Mouse (Mus musculus) hindbrain, embryonic 12.5 days (tissue): ENCODE measurements around the gene Elp5. TPM values are rescaled to one million over a fixed set of nuclear protein-coding genes. Genes with fewer than 3 reads are reported as not detected.
"Not testable (repeated sequence)": the region's sequence is repeated elsewhere in the genome, so short reads cannot be mapped to it uniquely, and the experiment has no call there.

ENCODE experiments used
- ATAC-seq: fragments of 200-750 bp; cut with Nextera tagmentation; 2 replicates; pipeline ENCODE4 v1.8.0; 2017; ENCODE audit warnings: moderate TSS enrichment; ENCODE audit not compliant: low FRiP score
- H3K27ac ChIP-seq: fragments of 300-500 bp; sonication (generic); 2 replicates; pipeline ENCODE4 v1.5.1; 2016; ENCODE audit warnings: mild to moderate bottlenecking
- H3K27me3 ChIP-seq: fragments of 300-500 bp; sonication (generic); 2 replicates; pipeline ENCODE4 v1.6.1; 2016; ENCODE audit warnings: mild to moderate bottlenecking
- H3K36me3 ChIP-seq: fragments of 300-500 bp; sonication (generic); 2 replicates; pipeline ENCODE4 v1.6.1; 2016; ENCODE audit warnings: mild to moderate bottlenecking
- H3K4me1 ChIP-seq: fragments of 300-500 bp; sonication (generic); 2 replicates; pipeline ENCODE4 v1.6.1; 2016
- H3K4me2 ChIP-seq: fragments of 300-500 bp; sonication (generic); replicated peaks from 2 replicates; pipeline ENCODE4 v1.6.1; 2016; ENCODE audit warnings: mild to moderate bottlenecking
- H3K4me3 ChIP-seq: fragments of 300-500 bp; sonication (generic); 2 replicates; pipeline ENCODE4 v1.5.1; 2016; ENCODE audit warnings: mild to moderate bottlenecking
- H3K9ac ChIP-seq: fragments of 300-500 bp; sonication (generic); 2 replicates; pipeline ENCODE4 v1.6.1; 2016; ENCODE audit warnings: mild to moderate bottlenecking, moderate library complexity
- H3K9me3 ChIP-seq: fragments of 300-500 bp; sonication (generic); replicated peaks from 2 replicates; pipeline ENCODE4 v1.6.1; 2016; ENCODE audit warnings: mild to moderate bottlenecking
- WGBS: fragments of 180-500 bp; shearing (Covaris S2); methylation state at CpG from one replicate; pipeline ENCODE4 v1.1.7; 2016; 5-methylcytosine and 5-hydroxymethylcytosine counted together
- polyA plus RNA-seq: library from polyadenylated mRNA; unstranded; fragments of >200 nt; fragmentation: Nextera tagmentation; extraction: Ambion mirVana; gene quantifications from 2 replicates; pipeline ENCODE4 v1.2.1, GENCODE M21; 2016

The Elp5 gene
- polyA plus RNA-seq, 1 experiment from 2014 or later, result 127 TPM

- H3K27ac ChIP-seq, result no peak overlapping the region
- H3K36me3 ChIP-seq, result no peaks in the 10 kb centered on the region
- no peak overlapping the region for H3K9ac ChIP-seq
- H3K4me3 ChIP-seq, result no peak overlapping the region
- 1% methylated on average over 18 of the region's 18 CpGs for WGBS
- H3K27me3 ChIP-seq, result peaks cover 47% of the 10 kb centered on the region
- no peak for ATAC-seq
- H3K9me3 ChIP-seq, result no peaks in the 10 kb centered on the region
- H3K4me2 ChIP-seq, result peak overlapping the region; percentile 43
- H3K4me1 ChIP-seq, result peaks cover 13% of the 10 kb centered on the region
Measured at GRCm38 (mm10) chr11:69934169-69934568, 48.1 kb downstream of the Elp5 start.

GRCm38 (mm10) chr11:69933066-69933465, 49.3 kb downstream of the Elp5 start:
- no peak overlapping the region for H3K4me2 ChIP-seq
- H3K27ac ChIP-seq, result no peak overlapping the region
- H3K36me3 ChIP-seq, result no peaks in the 10 kb centered on the region
- H3K4me3 ChIP-seq, result no peak overlapping the region
- WGBS, result 82% methylated on average over 4 of the region's 4 CpGs
- H3K9ac ChIP-seq, result no peak overlapping the region
- H3K9me3 ChIP-seq, result no peaks in the 10 kb centered on the region
- H3K4me1 ChIP-seq, result peaks cover 13% of the 10 kb centered on the region
- no peak for ATAC-seq
- H3K27me3 ChIP-seq, result peaks cover 36% of the 10 kb centered on the region

GRCm38 (mm10) chr11:69932254-69932653, 50.1 kb downstream of the Elp5 start:
- WGBS, result 34% methylated on average over 3 of the region's 3 CpGs
- Histone ChIP-seq H3K27me3 (peaks cover 27% of the 10 kb centered on the region), H3K9ac (no peak overlapping the region), H3K4me1 (peaks cover 13% of the 10 kb centered on the region), H3K4me3 (no peak overlapping the region), H3K27ac (no peak overlapping the region), H3K9me3 (no peaks in the 10 kb centered on the region), H3K36me3 (no peaks in the 10 kb centered on the region), H3K4me2 (no peak overlapping the region)
- no peak for ATAC-seq

- Histone ChIP-seq H3K4me3 (no peak overlapping the region), H3K9ac (no peak overlapping the region), H3K27me3 (peaks cover 23% of the 10 kb centered on the region), H3K36me3 (no peaks in the 10 kb centered on the region), H3K27ac (no peak overlapping the region), H3K4me2 (no peak overlapping the region), H3K9me3 (no peaks in the 10 kb centered on the region), H3K4me1 (peaks cover 11% of the 10 kb centered on the region)
- no peak for ATAC-seq
- 74% methylated on average over 8 of the region's 8 CpGs for WGBS
Measured at GRCm38 (mm10) chr11:69931769-69932168, 50.5 kb downstream of the Elp5 start.

- Histone ChIP-seq H3K27me3 (peaks cover 15% of the 10 kb centered on the region; the same call in 1 of the 2 replicates), H3K4me3 (no peak overlapping the region), H3K27ac (no peak overlapping the region), H3K4me2 (no peak overlapping the region), H3K36me3 (no peaks in the 10 kb centered on the region), H3K9ac (no peak overlapping the region), H3K4me1 (peaks cover 4% of the 10 kb centered on the region), H3K9me3 (no peaks in the 10 kb centered on the region)
- ATAC-seq, result no peak
- WGBS, result 66% methylated on average over 3 of the region's 3 CpGs
Measured at GRCm38 (mm10) chr11:69930967-69931537, 51.3 kb downstream of the Elp5 start.

GRCm38 (mm10) chr11:69930176-69930575, 52.1 kb downstream of the Elp5 start:
- not testable (repeated sequence) for H3K27me3 ChIP-seq, H3K4me1 ChIP-seq, ATAC-seq, H3K36me3 ChIP-seq, H3K9me3 ChIP-seq, H3K9ac ChIP-seq, H3K27ac ChIP-seq, H3K4me3 ChIP-seq, H3K4me2 ChIP-seq
- WGBS, result 81% methylated on average over 8 of the region's 8 CpGs

- Histone ChIP-seq H3K27ac (no peak overlapping the region), H3K4me2 (no peak overlapping the region), H3K9me3 (no peaks in the 10 kb centered on the region), H3K4me1 (no peaks in the 10 kb centered on the region), H3K9ac (no peak overlapping the region), H3K36me3 (no peaks in the 10 kb centered on the region), H3K4me3 (no peak overlapping the region), H3K27me3 (0 out of 2 replicates have a peak, but pooled peaks cover 3% of the 10 kb centered on the region)
- ATAC-seq, result no peak
- 86% methylated on average over 4 of the region's 4 CpGs for WGBS
Measured at GRCm38 (mm10) chr11:69929712-69930111, 52.6 kb downstream of the Elp5 start.

- no peak overlapping the region for H3K4me3 ChIP-seq
- WGBS, result 97% methylated on average over 2 of the region's 2 CpGs
- no peaks in the 10 kb centered on the region; the same call in 1 of the 2 replicates for H3K4me1 ChIP-seq
- no peak overlapping the region for H3K4me2 ChIP-seq
- no peaks in the 10 kb centered on the region for H3K9me3 ChIP-seq
- H3K27me3 ChIP-seq, result no peaks in the 10 kb centered on the region
- H3K27ac ChIP-seq, result no peak overlapping the region
- no peak overlapping the region for H3K9ac ChIP-seq
- no peaks in the 10 kb centered on the region for H3K36me3 ChIP-seq
- no peak for ATAC-seq
Measured at GRCm38 (mm10) chr11:69927501-69927900, 54.8 kb downstream of the Elp5 start.

- H3K9me3 ChIP-seq, result no peaks in the 10 kb centered on the region
- H3K9ac ChIP-seq, result no peak overlapping the region
- H3K27ac ChIP-seq, result peak overlapping the region; percentile 93; the same call in 1 of the 2 replicates
- ATAC-seq, result no peak
- 76% methylated on average over 3 of the region's 3 CpGs for WGBS
- peaks cover 13% of the 10 kb centered on the region for H3K36me3 ChIP-seq
- no peaks in the 10 kb centered on the region for H3K27me3 ChIP-seq
- H3K4me3 ChIP-seq, result no peak overlapping the region
- H3K4me1 ChIP-seq, result peaks cover 17% of the 10 kb centered on the region
- H3K4me2 ChIP-seq, result no peak overlapping the region
Measured at GRCm38 (mm10) chr11:69922796-69923195, 59.5 kb downstream of the Elp5 start.

- peak overlapping the region; percentile 66 for H3K4me2 ChIP-seq
- H3K36me3 ChIP-seq, result peaks cover 19% of the 10 kb centered on the region
- H3K27me3 ChIP-seq, result no peaks in the 10 kb centered on the region
- WGBS, result 5% methylated on average over 12 of the region's 12 CpGs
- ATAC-seq, result no peak
- H3K9ac ChIP-seq, result peak overlapping the region; percentile 61
- peak overlapping the region; percentile 98 for H3K4me3 ChIP-seq
- no peaks in the 10 kb centered on the region for H3K9me3 ChIP-seq
- peaks cover 18% of the 10 kb centered on the region for H3K4me1 ChIP-seq
- peak overlapping the region; percentile 93 for H3K27ac ChIP-seq
Measured at GRCm38 (mm10) chr11:69922012-69922756, 60.1 kb downstream of the Elp5 start.

- WGBS, result under 1% methylated on average over 77 of the region's 78 CpGs
- peak within 1 kb of the TSS; percentile 98 for H3K4me2 ChIP-seq
- H3K27ac ChIP-seq, result peak within 1 kb of the TSS; percentile 93
- no peaks in the 10 kb centered on the region for H3K9me3 ChIP-seq
- no peaks in the 10 kb centered on the region for H3K27me3 ChIP-seq
- peaks cover 19% of the 10 kb centered on the region for H3K4me1 ChIP-seq
- peak; percentile 97 for ATAC-seq
- H3K9ac ChIP-seq, result peak within 1 kb of the TSS; percentile 98
- H3K36me3 ChIP-seq, result peaks cover 27% of the 10 kb centered on the region
- peak within 1 kb of the TSS; percentile 98 for H3K4me3 ChIP-seq
Measured at GRCm38 (mm10) chr11:69921114-69922011, 61.0 kb downstream of the Elp5 start, which contains the start of gene Eif5a. Gene Eif5a, minus strand, starts transcription at chr11:69921958.
